Mouse (Mus musculus) limb, embryonic 11.5 days (tissue): ENCODE results near the gene BC024978. TPM values are rescaled to one million over a fixed set of nuclear protein-coding genes. Genes with fewer than 3 reads are reported as not detected.

Experiments
- ATAC-seq: fragments of 200-750 bp; cut with Nextera tagmentation; 2 replicates; pipeline ENCODE4 v1.8.0; 2017; ENCODE audit warnings: low read depth; ENCODE audit not compliant: insufficient number of reproducible peaks, low FRiP score, low TSS enrichment
- DNase-seq: peaks from one replicate; pipeline ENCODE4 v3.0.0-alpha.2; 2015; ENCODE audit warnings: low spot score
- H3K27ac ChIP-seq: fragments of 300-500 bp; sonication (generic); replicated peaks from 2 replicates; pipeline ENCODE4 v1.5.1; 2014; ENCODE audit warnings: low read depth, mild to moderate bottlenecking, low read length
- H3K27me3 ChIP-seq: fragments of 300-500 bp; sonication (generic); 2 replicates; pipeline ENCODE4 v1.6.1; 2014; ENCODE audit warnings: mild to moderate bottlenecking, low read length, mixed read lengths; ENCODE audit not compliant: control insufficient read depth, insufficient read depth
- H3K36me3 ChIP-seq: fragments of 300-500 bp; sonication (generic); 2 replicates; pipeline ENCODE4 v1.6.1; 2014; ENCODE audit warnings: mild to moderate bottlenecking, low read length, moderate library complexity, mixed read lengths; ENCODE audit not compliant: control insufficient read depth, insufficient read depth
- H3K4me1 ChIP-seq: fragments of 300-500 bp; sonication (generic); 2 replicates; pipeline ENCODE4 v1.6.1; 2014; ENCODE audit warnings: low read length, mixed read lengths; ENCODE audit not compliant: control insufficient read depth, insufficient read depth
- H3K4me2 ChIP-seq: fragments of 300-500 bp; sonication (generic); 2 replicates; pipeline ENCODE4 v1.6.1; 2014; ENCODE audit warnings: low read depth, mild to moderate bottlenecking, moderate library complexity; ENCODE audit not compliant: severe bottlenecking
- H3K4me3 ChIP-seq: fragments of 300-500 bp; sonication (generic); 2 replicates; pipeline ENCODE4 v1.5.1; 2014; ENCODE audit warnings: low read depth, low read length
- H3K9ac ChIP-seq: fragments of 300-500 bp; sonication (generic); 2 replicates; pipeline ENCODE4 v1.6.1; 2014; ENCODE audit warnings: mild to moderate bottlenecking, low read length
- H3K9me3 ChIP-seq: fragments of 300-500 bp; sonication (generic); 2 replicates; pipeline ENCODE4 v1.6.1; 2016; ENCODE audit warnings: low read length; ENCODE audit not compliant: control insufficient read depth
- WGBS: fragments of 180-500 bp; shearing (Covaris S2); extraction: QIAGEN DNeasy Blood & Tissue Kit; methylation state at CpG from one replicate; pipeline ENCODE4 v1.1.7; 2014; 5-methylcytosine and 5-hydroxymethylcytosine counted together
- polyA plus RNA-seq: library from polyadenylated mRNA; unstranded; fragments of >200 nt; fragmentation: Nextera tagmentation; extraction: Ambion mirVana; gene quantifications from 2 replicates; pipeline ENCODE4 v1.2.1, GENCODE M21; 2014

The BC024978 gene
- polyA plus RNA-seq, 1 experiment from 2014 or later = 3.9 TPM

DNA sequence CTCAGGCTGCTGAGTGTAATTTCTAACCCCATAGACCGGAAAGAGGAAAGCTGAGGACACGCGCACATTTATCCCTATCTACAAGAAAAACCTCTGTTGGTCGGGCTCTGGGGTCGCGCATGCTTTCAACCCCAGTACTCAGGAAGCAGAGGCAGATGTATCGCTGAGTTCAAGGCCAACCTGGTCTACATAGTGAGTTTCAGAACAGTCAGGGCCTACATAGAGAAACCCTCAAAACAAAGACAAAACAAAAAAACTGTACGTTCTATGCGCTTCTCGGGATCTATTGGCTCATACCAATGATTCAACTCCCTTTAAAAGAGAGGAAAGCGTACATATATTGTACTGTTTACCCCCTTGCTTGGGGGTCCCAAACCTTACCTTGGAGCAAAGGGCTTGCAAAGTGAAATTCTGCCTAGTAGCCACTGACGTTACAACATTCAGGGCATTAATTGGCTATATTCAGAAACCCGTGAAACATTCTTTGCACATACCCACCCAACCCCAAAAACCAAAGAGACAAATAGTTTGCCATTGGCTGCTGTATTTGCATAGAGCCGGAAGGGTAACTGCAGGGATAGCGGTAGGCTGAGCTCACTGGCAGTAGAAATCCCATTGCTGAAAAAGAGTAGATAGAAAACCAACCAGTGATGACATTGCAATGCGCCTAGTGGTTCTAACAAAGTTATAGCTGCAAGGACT is 16.2 kb upstream of the BC024978 start:
- peak overlapping the region; percentile 40; the same call in 1 of the 2 replicates for H3K4me2 ChIP-seq
- H3K4me1 ChIP-seq = 0 out of 2 replicates have a peak, but pooled peaks cover 3% of the 10 kb centered on the region
- H3K4me3 ChIP-seq = peak overlapping the region; percentile 26
- H3K27me3 ChIP-seq = no peaks in the 10 kb centered on the region
- no peaks in the 10 kb centered on the region for H3K9me3 ChIP-seq
- ATAC-seq (no peak), DNase-seq (no peak)
- peak overlapping the region; percentile 38; the same call in 1 of the 2 replicates for H3K9ac ChIP-seq
- WGBS = 48% methylated on average over 16 of the region's 16 CpGs
- no peaks in the 10 kb centered on the region; the same call in 1 of the 2 replicates for H3K36me3 ChIP-seq
- H3K27ac ChIP-seq = 0 out of 2 replicates have a peak overlapping the region, but pooled peaks have one; percentile 39

DNA sequence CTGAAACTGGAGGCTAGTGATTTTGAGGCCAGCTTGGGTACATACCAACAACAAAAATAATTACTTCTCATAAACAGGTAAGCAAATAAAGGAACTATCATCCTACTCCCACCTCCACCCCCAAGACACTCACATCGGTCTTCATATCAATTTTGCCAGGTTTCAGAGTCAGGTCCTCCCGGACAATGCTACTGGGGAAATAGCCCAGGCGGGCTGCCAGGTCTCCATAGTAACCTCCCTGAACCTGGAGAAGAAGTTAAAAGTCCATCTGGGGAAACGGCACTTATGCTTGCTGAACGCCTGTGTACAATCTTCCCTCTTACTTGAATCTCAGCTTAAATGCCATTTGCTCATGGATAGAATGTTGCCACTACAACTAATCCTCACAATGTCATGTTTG is 15.5 kb upstream of the BC024978 start:
- H3K4me2 ChIP-seq = no peak overlapping the region
- no peaks in the 10 kb centered on the region for H3K9me3 ChIP-seq
- H3K36me3 ChIP-seq = peaks cover 2% of the 10 kb centered on the region; the same call in 1 of the 2 replicates
- no peak overlapping the region for H3K4me3 ChIP-seq
- H3K27ac ChIP-seq = no peak overlapping the region
- H3K4me1 ChIP-seq = 0 out of 2 replicates have a peak, but pooled peaks cover 3% of the 10 kb centered on the region
- ATAC-seq (no peak), DNase-seq (no peak)
- H3K9ac ChIP-seq = no peak overlapping the region
- 84% methylated on average over 5 of the region's 5 CpGs for WGBS
- H3K27me3 ChIP-seq = no peaks in the 10 kb centered on the region

DNA sequence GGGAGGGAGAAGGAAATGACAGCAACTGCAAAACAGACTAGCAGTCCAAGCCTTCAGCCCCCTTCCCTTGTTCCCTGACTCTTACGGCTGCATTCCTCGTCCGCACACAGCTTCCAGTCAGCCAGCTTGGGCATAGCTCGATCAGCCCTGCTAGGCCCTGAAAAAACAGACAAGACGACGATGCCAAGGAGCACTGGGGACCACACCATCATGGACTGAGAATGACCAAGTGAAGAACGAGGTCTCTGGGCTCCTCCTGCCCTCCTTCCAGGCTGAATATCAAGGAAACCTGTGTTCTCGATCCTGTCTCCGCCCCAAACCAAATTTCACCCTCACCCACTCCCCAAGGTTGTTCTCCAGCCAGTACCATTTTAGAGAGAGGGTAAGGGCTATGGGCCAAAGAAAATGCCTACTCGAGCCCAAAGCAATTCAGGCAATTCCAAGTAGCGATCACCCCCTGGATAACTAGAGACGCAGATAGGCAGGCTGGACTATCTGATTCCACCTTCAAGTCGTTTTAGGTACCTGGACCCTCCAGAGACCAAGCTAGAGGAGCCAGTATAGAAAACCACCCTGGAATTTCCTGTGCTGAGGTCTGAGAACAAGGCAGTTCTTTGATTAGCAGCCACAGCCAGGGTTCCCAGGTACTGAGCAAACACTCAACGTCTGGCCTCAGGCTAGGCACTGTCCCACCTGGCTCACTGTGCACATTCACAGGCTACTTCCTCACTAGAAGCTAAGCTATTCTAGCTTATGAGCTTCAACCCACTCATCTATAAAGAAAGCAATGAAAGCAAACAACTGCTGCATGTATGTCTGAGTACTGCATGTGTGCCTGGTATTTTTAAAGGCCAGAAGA is 14.5 kb upstream of the BC024978 start, which contains the start of the genes Gm21983 and Mia:
Gene Gm21983 (minus strand): TSS at position 250 of the 859 bp plus-strand sequence.
Gene Mia (minus strand): TSS at position 321 of the 859 bp plus-strand sequence.
- Histone ChIP-seq H3K4me2 (no peak within 1 kb of the TSS), H3K4me3 (no peak within 1 kb of the TSS), H3K27me3 (no peaks in the 10 kb centered on the region), H3K9ac (no peak within 1 kb of the TSS), H3K9me3 (no peaks in the 10 kb centered on the region), H3K36me3 (peaks cover 11% of the 10 kb centered on the region), H3K4me1 (0 out of 2 replicates have a peak, but pooled peaks cover 3% of the 10 kb centered on the region), H3K27ac (no peak within 1 kb of the TSS)
- ATAC-seq (no peak), DNase-seq (no peak)
- 65% methylated on average over 14 of the region's 14 CpGs for WGBS

DNA sequence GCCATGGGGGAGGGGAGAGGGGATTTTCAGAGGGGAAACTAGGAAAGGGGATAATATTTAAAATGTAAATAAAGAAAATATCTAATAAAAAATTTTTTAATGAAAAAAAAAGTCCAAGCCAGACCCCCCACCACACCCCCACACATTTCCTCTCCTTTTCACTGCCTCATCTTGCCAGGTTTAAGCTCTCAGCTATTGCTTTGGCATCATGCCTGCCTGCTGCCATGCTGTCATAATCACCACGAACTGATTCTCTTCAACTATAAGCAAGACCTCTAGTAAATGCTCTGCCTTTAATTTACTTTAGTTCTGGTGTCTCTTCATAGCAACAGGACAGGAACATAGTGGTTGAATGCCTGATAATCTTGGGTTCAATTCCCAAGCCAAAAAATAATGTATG is 13.1 kb upstream of the BC024978 start:
- no peak for ATAC-seq
- no peak for DNase-seq
- WGBS = 89% methylated on average over 1 of the region's 1 CpGs

DNA sequence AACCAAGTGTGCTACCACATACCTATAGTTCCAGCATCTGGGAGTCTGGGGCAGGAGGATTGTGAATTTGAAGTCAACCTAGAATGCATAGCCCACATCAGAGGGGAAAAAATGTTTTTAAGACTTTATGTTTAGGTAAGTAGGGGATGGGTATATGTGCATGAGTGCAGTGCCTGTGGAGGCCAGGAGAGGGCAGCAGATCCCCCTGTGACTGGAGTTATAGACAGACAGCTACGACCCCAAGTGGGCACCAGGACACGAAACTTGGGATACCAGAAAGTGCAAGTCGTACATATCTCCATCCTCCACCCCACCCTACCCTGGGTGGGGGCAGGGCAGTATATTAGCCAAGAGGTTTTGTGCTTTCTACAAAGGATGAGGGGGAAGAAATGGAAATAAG is 10.6 kb upstream of the BC024978 start:
- Histone ChIP-seq H3K9ac (no peak overlapping the region), H3K9me3 (no peaks in the 10 kb centered on the region), H3K36me3 (peaks cover 39% of the 10 kb centered on the region), H3K4me3 (no peak overlapping the region), H3K27ac (no peak overlapping the region), H3K4me2 (no peak overlapping the region), H3K4me1 (no peaks in the 10 kb centered on the region), H3K27me3 (no peaks in the 10 kb centered on the region)
- ATAC-seq = no peak
- 46% methylated on average over 3 of the region's 3 CpGs for WGBS
- peak; percentile 77 for DNase-seq

More for the DNA sequence above, 13.1 kb upstream of the BC024978 start:
- Histone ChIP-seq H3K27ac (no peak overlapping the region), H3K4me2 (no peak overlapping the region), H3K4me3 (no peak overlapping the region), H3K9me3 (no peaks in the 10 kb centered on the region), H3K9ac (no peak overlapping the region), H3K27me3 (no peaks in the 10 kb centered on the region), H3K4me1 (0 out of 2 replicates have a peak, but pooled peaks cover 3% of the 10 kb centered on the region), H3K36me3 (peaks cover 18% of the 10 kb centered on the region)

DNA sequence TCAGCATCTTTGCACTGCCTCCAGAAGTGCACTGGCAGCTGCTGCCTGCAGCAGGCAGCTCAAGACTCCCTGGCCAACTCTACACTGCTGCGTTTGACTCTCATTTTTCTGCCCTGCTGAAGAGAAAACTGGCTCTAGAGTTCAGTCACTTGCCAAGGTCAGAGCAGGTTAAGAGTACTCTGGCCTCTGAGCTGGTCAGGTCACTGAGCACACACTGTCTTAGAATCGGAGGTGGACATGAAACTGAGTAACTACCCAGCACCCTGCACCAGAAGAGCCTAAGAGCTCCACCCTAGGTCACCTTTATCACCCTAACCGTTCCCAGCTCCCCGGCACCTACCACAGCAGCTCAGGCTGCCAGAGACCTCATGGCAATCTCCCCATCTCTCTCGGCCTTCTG is 9.6 kb upstream of the BC024978 start:
- H3K27ac ChIP-seq = no peak overlapping the region
- ATAC-seq (0 out of 2 replicates have a peak, but pooled peaks have one; percentile 6), DNase-seq (no peak)
- 89% methylated on average over 5 of the region's 5 CpGs for WGBS
- H3K4me2 ChIP-seq = no peak overlapping the region
- H3K9me3 ChIP-seq = no peaks in the 10 kb centered on the region
- H3K4me1 ChIP-seq = no peaks in the 10 kb centered on the region
- H3K9ac ChIP-seq = no peak overlapping the region
- no peaks in the 10 kb centered on the region for H3K27me3 ChIP-seq
- H3K4me3 ChIP-seq = no peak overlapping the region
- peaks cover 48% of the 10 kb centered on the region for H3K36me3 ChIP-seq

DNA sequence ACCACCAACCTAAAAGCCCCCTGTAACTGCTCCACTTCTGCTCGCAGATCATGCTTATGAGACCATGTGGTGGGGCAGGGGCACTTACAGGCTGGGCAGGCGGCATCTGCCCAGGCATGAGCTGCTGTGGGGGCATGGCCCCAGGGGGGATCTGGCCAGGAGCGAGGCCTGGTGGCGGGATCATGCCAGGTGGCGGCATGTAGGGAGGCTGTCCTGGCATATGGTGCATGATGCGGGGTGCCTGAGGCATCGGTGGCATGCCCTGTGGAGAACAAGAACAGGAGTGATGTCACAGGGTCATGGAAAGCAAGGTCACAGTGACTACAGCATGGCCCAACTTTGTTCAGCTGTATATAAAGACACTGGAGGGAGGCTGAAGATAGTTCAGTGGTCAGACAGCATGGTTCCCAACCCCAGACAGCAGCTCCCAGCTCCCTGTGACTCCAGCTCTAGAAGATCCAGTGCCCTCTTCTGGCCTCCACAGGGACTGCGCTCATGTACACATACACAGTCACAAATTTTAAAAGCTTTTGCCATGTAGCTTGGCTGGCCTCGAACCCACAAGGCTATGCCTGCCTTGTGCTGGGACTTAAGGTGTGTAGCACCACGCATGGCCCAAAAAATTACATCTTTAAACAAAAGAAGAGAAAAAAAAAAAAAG is 6.2 kb upstream of the BC024978 start:
- peaks cover 6% of the 10 kb centered on the region; the same call in 1 of the 2 replicates for H3K4me1 ChIP-seq
- WGBS = 97% methylated on average over 10 of the region's 10 CpGs

DNA sequence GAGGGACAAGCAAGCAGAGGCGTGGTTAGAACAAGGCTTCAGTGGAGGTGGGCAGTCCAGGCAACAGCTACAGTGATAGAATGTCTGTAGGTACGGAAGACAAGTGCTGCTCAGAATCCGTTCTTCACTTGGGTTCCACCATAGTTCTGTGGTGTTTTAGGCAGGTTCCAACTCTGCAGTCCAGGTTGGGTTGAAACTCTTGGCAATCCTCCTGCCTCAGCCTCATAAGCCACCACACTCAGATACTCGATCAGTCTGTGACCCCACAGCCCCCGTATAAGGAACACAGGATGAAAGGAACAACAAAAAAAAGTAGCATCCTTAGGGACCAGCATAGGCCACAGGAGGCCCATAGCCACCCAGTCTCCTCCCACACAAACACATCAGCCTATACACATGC is 3.1 kb upstream of the BC024978 start:
- H3K4me3 ChIP-seq = no peak overlapping the region
- DNase-seq (no peak), ATAC-seq (no peak)
- H3K4me2 ChIP-seq = no peak overlapping the region
- H3K36me3 ChIP-seq = peaks cover 55% of the 10 kb centered on the region
- peaks cover 15% of the 10 kb centered on the region for H3K4me1 ChIP-seq
- 90% methylated on average over 5 of the region's 5 CpGs for WGBS
- H3K9ac ChIP-seq = no peak overlapping the region
- no peaks in the 10 kb centered on the region for H3K27me3 ChIP-seq
- no peak overlapping the region for H3K27ac ChIP-seq
- no peaks in the 10 kb centered on the region for H3K9me3 ChIP-seq

More for the DNA sequence above, 6.2 kb upstream of the BC024978 start:
- no peak overlapping the region for H3K27ac ChIP-seq
- DNase-seq = no peak
- H3K36me3 ChIP-seq = peaks cover 72% of the 10 kb centered on the region
- no peaks in the 10 kb centered on the region for H3K27me3 ChIP-seq
- no peak overlapping the region for H3K9ac ChIP-seq
- no peak overlapping the region for H3K4me2 ChIP-seq
- H3K4me3 ChIP-seq = no peak overlapping the region
- no peak for ATAC-seq
- H3K9me3 ChIP-seq = no peaks in the 10 kb centered on the region
